Mouse (Mus musculus) A20 (cell line): ENCODE results near the gene Arl4c.

ENCODE experiments used
- DNase-seq: peaks from one replicate; pipeline ENCODE4 v3.0.0-alpha.2; 2011; ENCODE audit warnings: low read depth, low spot score

The Arl4c gene

DNA sequence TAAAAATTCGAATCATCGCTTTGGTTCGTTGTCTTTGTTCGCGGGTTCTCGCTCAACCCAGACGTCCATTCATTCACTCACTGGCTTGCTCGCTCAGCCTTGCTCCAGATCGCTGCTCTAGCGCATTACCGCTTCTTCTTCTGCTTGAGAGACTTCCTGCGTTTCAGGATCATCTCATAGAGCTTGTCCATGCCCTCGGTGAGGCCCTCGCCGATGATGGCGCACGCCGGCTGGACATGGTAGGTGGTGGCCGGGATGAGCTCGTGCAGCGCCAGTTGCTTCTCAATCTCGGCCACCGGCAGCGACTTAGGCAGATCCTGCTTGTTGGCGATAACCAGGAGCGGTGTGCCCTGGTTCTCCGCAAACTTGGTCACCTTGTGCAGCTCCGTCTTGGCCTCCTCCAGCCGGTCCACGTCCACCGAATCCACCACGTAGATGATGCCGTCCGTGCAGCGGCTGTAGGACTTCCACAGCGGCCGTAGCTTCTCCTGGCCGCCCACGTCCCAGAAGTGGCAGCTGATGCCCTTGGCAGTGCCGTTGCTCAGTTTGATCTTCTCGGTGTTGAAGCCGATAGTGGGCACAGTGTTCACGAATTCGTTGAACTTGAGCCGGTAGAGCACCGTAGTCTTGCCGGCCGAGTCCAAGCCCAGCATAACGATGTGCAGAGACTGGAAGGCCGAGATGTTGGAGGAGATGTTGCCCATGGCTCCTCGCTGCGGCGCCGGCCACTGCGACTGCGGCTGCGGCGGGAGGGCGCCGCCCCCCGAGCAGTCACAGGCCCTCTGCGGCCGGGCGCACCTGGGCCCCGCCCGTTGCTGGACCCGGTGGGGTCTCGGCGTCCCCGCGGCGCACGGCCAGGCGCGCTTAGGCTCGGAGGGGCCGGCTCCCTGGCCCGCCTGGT, 810 bp downstream of the Arl4c start:
- DNase-seq, result no peak

DNA sequence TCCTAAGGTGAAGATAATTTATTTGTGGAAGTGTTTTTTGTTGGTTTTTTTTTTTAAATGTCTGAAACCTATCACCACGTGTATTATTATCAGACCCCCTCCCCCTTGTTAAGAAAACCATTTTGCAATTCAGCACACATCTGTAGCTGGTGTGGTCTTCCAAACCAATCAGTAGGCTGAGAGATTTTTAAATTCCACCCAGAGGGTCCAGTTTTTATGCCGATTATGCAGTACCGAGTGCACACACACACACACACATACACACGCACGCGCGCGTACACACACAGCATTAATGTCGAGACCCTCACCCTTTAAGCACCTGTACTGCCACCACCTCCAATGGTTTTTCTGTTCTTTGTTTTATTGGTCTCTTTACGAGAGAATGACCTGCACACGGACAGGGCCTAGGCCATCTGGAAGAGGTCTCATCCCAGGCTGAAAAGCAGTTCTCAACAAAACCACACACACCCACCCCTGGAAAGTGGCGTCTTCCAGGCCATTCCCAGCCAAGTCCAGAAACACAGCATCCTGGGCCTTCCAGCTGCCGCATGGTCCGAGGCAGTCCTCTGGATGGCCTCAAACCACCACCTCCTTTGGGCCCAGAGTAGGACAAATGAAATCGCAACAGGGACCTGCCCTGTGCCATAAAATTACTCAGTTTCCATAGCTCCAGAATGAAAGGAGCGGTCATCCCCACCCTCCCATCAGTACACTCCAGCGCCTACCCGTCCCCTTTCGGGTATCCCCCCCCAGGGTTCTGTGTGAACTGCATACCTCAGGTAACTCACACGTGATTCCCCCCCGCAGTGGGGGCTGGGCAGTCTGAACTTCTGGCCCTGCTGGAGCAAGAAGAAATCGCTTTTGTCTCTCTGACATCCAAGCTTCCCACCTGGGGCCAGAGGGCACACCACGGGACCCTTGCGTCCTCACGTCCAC, 1.9 kb downstream of the Arl4c start:
- no peak for DNase-seq

DNA sequence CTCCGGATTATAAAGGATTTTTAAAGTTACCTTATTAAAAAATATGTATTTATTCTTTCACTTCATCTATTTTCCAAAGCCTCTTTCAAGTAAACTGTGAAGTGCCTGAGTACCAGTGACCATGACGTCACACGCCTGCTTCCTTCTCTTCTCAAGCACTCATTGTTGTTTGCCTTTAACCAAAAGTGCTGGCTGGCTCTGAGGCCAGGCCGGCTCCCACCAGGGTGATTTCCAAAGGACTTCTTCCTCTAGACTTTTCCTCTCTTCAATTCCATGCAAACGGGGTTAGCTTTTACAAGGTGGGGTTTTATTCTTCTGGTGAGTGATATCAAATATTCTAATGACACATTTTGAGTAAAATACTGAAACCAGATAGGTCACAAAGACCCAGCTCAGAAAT, 2.6 kb downstream of the Arl4c start:
- no peak for DNase-seq

DNA sequence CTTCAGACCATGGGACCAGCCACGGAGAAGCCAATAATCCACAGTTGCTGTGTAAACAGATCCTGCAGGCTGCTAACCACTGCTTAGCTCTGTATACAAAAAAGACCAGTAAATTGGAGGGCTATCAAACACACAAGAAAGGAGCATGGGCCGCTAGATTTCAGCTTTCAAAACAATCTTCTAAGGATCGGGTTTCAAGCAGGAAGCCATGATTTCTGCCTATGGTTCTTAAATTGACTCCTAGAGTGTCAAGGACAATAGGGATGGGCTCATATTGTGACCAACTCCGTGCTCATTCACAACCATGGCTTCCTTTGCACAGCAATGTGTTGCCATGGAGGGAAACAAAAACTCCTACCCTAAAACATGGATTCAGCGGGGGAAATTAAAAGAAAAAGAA, 3.1 kb downstream of the Arl4c start:
- no peak for DNase-seq

DNA sequence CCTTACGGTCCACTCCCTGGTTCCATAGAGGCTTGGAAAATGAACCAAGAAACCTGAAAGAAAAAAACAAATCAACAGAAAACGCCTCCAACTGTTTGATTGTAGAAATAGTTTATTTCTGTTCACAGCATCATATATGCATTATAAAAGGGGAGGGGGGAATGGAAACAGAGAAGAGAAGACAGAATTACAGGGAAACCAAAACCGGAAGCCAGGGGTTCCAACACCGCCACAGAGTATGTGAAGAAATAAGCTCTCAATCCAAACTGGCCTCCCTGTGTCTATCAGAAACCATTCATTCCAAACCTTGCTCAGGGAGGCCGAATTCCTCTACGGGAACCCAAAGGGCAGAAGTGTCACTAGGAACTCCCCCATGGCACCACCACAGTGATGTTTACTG, 3.9 kb downstream of the Arl4c start:
- DNase-seq, result no peak

DNA sequence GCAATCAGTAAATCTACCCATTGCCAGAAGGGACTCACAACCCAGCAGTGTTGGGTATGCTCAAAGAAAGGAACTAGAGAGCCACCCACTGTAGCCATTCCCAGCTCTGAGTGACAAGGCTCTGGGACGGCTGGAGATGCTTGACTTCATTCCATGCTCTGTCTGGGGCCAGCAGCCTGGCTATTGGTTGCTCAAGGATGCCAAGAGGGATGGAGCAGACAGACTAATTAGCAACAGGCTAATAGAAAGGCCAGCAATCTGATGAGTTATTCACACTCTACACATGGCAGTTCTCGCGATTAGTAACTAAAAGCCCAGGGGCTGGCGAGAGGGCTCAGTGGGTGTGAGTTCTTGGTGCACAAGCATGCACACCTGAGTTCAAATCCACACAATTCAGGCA, 5.6 kb downstream of the Arl4c start:
- DNase-seq, result no peak

DNA sequence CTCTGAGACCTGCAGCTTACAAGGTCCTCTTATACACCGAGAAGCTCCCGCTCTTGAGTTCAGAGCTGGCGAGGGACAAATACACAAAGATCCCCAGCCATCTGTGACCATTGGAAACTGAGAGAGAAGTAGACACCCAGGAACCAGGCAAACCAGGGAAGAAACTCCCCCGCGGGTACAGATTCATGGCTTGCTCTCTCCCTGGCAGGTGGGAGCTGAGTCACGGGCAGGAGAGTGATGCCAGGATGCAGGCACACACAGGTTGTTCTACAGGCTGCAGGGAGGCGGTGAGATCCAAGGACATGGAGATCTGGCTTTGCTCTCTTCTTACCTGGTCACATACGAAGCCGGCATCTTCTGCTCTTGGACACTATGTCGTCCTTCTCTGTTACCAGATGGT, 7.7 kb downstream of the Arl4c start:
- no peak for DNase-seq

DNA sequence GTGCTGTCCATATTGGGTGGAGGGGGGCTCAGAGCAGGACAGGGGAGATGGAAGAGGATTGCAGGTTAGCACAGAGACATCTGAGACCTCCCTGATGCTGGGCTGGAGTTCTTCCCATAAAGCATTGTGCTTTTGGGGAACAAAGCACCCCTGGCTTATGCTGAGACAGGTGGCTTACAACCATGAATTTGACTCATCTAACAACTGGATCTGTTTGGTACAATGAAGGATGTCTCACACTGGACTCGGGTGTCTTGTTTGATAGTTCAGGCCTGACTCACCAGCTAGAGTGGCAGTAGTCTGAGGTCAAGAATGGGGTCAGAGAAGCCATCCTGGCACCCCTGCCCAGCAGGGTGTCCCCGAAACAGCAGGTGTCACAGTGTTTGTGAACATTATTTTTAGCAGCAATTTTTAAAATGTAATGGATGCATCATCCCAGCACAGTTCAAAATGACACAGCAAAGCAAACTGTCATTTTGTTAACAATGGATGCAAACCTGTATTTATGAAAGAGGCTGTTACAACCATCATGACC, 9.7 kb downstream of the Arl4c start:
- no peak for DNase-seq

DNA sequence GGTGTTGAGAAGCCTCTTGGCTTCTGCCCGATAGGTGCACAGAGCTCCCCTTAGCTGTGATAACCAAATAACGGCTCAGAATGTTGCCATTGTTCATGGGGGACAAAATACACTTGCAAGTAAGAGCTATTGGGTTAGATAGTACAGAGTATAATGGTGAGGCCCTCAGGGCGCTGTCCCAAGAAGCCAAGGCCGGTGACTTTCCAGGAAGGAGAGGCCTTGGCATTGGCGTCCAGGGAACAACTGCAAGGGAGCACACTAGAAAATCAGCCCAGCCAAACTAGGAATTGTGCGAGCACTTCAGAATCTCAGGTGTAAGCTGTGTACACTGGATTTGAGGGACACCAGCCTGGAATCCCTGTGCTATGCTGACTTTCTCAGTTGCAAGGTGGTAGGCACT, 11.4 kb downstream of the Arl4c start:
- no peak for DNase-seq

DNA sequence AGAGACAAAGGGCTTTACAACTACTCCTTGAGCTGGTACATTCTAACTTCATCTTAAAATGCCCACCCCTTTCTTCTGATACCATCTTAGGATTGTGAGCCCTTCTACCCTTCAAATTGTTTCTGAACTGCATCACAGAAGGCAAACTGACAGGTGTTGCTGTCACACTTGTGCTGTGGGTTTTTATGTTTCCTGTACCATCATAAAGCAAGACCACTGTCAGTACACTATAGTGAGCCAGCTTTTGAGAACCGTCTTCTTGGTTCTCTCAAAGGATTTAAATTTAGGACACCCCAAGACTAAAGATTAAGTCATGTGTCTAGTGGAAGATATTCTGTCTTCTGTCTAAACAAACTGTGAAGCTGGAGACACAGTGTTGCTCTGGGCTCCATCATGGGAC, 17.3 kb downstream of the Arl4c start:
- DNase-seq, result no peak

DNA sequence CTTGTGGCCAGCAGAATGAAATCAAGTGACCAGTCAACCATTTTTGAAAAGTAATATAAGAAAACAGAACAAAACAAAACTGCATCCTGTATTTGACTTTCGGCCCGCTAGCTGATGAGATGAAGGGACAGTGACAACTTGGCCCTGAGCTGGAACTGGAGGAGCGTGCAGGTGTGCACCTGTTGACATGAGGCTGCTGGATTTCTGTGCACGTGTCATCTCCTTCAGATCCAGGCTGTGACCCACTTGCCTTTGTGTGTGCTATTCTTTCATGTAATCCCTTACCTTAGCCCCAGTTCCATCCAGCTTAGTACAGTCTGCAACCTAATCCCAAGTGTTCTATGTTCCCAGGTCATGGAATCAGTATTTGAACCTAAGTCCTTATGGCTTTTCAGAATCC, 20.4 kb downstream of the Arl4c start:
- no peak for DNase-seq

DNA sequence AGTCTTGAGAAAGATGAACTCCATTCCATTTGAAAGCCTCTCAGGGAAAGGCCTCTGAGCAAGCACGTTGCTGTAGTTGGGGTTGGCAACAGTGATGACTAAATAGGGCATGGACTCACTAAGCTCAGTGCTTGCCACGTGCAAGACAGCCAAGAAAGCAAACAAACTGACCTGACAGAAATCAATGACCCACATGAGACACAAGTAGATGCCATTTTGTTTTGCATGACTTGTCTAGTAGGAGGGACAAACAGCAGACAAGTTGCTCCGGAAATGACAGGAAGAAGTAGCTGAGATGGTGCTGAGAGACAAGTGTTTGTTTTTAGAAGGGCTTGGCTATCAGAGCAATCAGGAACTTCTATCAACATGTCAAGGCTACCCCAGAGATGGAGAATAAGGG, 21.2 kb downstream of the Arl4c start:
- DNase-seq, result no peak

DNA sequence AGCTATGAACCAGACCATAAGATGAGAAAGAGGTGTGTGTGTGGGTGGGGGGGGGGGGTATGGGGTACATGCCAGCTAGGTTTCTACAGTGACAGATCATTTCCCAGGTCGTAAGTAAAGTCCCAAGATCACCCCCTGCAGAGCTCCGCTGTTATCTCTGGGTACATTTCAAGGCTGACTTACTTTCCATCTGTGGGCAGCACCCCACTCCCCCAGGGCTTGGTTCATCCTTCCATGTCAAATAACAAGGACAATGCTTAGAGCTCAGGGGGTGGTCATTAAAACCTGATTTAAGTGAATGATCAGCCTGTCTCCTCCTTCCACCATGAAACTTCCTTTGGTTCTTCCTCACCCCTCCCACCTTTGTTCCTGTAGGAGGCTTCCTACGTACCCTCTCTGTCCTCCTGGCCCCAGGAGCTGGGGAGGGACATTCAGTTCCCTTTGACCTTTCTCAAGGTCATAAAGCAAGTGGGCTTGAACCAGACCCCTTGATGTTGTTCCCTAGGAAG, 23.7 kb downstream of the Arl4c start:
- no peak for DNase-seq

DNA sequence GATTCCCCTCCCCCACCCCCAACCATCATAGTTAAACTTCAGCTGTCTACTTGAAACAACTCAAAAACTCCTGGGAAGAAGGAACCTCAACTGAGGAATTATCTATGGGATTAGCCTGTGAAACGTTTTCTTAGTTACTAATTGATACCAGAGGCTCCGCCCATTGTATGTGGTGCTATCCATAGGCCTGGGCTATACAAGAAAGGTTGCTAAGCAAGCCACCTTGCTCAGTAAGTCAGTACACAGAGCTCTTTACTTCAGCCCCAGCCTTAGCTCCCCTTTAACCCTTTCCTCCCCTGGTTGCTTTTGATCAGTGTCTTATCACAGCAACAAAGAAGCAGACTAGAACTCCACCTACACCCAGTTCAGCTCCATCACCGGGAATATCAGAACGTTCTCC, 31.2 kb downstream of the Arl4c start:
- DNase-seq, result no peak

DNA sequence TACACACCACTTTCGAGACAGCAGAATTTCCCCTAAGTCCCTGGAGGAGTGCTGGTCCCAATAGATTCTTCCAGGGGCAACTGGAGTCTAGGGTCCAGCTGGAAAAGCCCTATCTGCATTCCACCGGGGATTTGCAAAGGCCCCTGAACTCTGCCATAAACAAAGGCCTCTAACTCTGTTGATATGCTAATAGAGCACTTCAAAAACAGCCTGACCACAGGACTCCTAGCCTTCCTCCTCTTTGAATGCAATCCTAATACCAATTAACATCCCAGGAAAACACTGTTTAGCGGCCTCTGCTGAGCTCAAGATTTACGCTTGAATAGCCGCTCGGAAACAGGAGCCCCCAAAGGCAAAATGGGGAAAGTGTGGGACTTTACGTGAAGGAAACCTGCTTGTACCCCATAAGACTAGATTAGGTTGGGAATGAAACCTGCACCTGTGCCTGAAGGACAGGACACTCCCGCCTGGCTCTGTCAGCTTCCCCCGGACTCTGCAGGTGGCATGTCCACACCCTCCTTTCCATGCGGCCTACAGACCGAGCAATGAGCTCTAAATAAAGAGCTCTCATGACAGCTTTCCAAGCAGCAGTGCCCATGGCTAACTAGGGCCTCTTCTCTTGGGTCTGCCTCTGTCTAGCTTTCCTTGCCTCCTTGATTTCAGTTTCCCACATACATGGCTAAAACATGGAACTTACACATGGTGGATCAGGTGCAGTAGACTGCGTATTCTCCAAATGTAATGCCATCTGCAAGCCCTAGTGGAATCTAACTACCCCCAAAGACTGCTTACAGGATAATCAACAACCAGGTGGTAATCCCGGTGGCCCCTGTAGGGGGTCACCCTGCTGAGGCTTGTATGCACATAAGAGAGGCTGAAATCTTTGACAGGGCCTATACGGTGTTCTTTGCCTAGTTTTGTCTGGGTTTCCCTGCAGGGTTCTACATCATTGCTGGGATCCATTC, 32.9 kb downstream of the Arl4c start:
- no peak for DNase-seq

DNA sequence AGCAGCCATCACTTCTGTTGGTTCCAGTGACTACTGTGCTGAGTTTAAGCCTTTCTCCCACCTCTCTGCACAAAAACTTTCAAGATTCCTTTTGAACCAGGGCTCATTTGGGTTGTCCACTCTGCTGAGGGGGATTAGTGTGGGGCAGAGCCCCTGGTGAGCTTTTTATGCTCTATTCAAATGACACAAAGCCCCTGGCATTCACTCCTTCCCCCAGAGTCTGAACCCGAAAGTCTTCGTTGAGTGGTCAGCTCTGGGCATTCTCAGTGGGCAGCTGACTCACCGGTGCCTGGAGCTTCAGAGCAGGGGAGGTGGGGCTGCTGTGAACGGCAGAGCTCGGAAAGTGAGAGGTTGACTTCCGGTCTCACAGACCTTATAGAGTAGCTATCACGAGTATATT, 33.7 kb downstream of the Arl4c start:
- DNase-seq, result no peak

DNA sequence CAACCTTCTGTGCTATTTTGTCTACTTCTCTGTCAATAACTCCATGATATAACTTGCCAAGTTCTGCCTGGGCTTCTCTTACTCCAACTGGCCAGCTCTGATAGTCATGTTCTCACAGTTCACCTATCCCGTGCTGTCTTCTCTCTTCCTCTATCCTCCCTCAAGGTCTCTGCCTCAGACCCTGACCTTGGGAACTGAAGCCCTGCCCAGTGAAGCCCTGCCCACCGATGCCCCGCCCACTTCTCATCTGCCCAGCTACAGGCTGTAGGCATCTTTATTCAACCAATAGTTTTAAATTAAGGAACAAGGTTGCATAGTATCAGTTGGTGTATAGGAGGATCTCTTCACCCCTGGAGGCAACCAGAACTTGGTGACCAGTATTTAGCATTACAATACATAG, 37.4 kb downstream of the Arl4c start:
- no peak for DNase-seq

DNA sequence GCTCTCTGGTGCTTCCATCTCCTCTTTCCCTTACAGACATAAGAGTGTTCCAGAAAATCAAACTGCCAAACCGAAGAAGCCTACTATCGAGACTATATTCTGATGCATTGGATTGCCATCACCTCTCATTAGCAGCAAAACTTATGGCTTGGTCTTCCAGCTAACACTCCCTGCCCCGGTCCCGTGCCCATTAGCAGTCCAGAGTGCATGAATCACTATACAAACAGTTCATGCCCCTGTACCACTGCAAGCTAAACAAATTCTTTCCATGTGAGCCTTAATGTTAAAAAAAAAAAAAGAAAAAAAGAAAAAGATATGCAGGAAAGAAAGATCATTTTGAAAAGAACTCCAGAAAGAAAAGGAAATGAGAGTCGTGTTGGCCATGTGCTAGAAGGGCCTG, 39.3 kb downstream of the Arl4c start:
- DNase-seq, result no peak

DNA sequence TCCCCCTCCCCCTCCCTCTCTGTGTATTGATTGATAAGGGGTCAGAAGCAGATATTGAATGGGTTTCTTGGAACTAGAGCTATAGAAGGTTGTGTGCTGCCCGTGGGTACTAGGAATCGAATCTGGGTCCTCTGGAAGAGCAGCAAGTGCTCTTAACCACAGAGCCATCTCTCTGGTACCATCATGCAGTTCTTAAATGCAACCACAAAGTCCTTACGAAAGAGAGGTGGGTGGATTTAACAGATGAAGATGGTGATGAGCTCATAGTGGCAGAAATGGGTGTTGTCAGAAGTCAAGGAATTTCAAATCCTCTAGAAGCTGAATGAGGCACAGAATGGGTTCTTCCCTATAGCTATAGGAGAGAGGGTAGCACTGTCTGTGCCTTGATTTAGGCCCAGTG, 40.8 kb downstream of the Arl4c start:
- no peak for DNase-seq

DNA sequence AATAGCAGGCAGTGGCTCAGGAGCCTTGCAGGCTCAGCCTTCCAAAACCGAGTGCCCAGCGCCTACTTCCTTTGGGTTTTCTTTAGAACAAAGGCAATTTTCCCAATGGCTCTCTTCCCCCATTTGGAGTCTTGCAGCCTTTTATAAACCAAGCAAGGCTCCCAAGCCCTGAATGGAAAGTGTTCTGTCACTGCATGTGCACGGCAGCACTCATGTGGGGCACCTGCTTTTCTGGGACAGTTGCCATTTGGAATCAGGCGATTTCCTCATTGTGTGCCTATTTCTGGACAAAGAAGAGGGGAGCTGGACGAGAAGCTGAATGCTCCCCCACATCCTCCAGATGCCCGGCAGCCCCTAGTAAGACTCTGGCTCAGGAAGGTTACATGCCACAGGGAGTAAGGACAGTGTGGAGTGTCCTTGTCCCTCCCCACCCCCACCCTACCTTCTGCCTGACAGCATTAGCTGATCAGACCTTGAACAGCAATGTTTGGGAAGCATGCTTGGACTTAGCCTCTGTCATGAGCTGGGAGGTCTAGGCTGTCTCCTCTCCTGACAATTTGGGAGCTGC, 43.6 kb downstream of the Arl4c start:
- no peak for DNase-seq

DNA sequence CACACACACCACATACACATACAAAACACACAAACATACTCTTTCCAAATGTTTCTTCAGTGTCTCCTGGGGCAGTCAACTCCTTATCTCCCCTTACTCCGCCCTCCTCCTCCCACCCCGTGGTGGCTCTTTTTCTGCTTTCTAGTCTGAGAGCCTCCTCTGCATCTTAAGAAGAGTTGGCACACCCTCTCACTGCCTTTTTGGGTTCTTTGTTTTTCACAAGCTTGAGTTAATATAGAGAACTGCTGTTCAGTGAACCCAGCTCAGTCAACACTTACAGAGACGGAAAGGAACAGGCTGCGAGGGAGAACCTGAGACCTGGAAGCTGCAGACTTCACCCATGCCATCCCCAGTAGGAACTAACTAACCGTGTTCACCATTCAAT, 45.9 kb downstream of the Arl4c start:
- DNase-seq, result no peak
